Mouse (Mus musculus): ENCODE data around the gene Ntsr1. TPM values are rescaled to one million over a fixed set of nuclear protein-coding genes. Genes with fewer than 3 reads are reported as not detected.

The Ntsr1 gene
- polyA plus RNA-seq, 1 experiment, result 1.3 TPM

GRCm38 (mm10) chr2:180566240-180566913 lies 66.6 kb downstream of the Ntsr1 start:
- WGBS, result 37% methylated on average over 13 of the region's 13 CpGs
- peak; percentile 72 for TF ChIP-seq CTCF (IDR thresholded peaks at IDR 0.05; ENCODE audit: borderline replicate concordance, insufficient read depth, low read depth, low read length)
- TF ChIP-seq POLR2A (IDR thresholded peaks at IDR 0.05; ENCODE audit: borderline replicate concordance, insufficient read depth, low read length), result no peak
- peak; percentile 39 to 49 for DNase-seq
- Histone ChIP-seq H3K4me3 (replicated peaks; ENCODE audit: insufficient read depth, low read depth, low read length) (no peak overlapping the region), H3K4me1 (ENCODE audit: control insufficient read depth, insufficient read depth, low read length) (0 out of 2 replicates have a peak, but pooled peaks cover 5% of the 10 kb centered on the region), H3K27me3 (ENCODE audit: control insufficient read depth, insufficient read depth, low read length) (no peaks in the 10 kb centered on the region), H3K27ac (ENCODE audit: insufficient read depth, low read length) (no peak overlapping the region)

- TF ChIP-seq CTCF (IDR thresholded peaks at IDR 0.05; ENCODE audit: borderline replicate concordance, insufficient read depth, low read depth, low read length), result no peak
- no peak for TF ChIP-seq POLR2A (IDR thresholded peaks at IDR 0.05; ENCODE audit: borderline replicate concordance, insufficient read depth, low read length)
Observed at GRCm38 (mm10) chr2:180569028-180569643, 69.4 kb downstream of the Ntsr1 start.

GRCm38 (mm10) chr2:180576482-180576881 lies 76.7 kb downstream of the Ntsr1 start:
- Histone ChIP-seq H3K4me1 (ENCODE audit: control insufficient read depth, insufficient read depth, low read length) (no peaks in the 10 kb centered on the region), H3K27ac (ENCODE audit: insufficient read depth, low read length) (no peak overlapping the region), H3K27me3 (ENCODE audit: control insufficient read depth, insufficient read depth, low read length) (no peaks in the 10 kb centered on the region; the same call in 1 of the 2 replicates), H3K4me3 (replicated peaks; ENCODE audit: insufficient read depth, low read depth, low read length) (no peak overlapping the region)
- WGBS, result 43% methylated on average over 4 of the region's 4 CpGs
- no peak for DNase-seq
- TF ChIP-seq CTCF (IDR thresholded peaks at IDR 0.05; ENCODE audit: borderline replicate concordance, insufficient read depth, low read depth, low read length) (no peak), POLR2A (IDR thresholded peaks at IDR 0.05; ENCODE audit: borderline replicate concordance, insufficient read depth, low read length) (no peak)

More at GRCm38 (mm10) chr2:180569028-180569643, 69.4 kb downstream of the Ntsr1 start:
- Histone ChIP-seq H3K27ac (ENCODE audit: insufficient read depth, low read length) (no peak overlapping the region), H3K4me3 (replicated peaks; ENCODE audit: insufficient read depth, low read depth, low read length) (no peak overlapping the region), H3K27me3 (ENCODE audit: control insufficient read depth, insufficient read depth, low read length) (no peaks in the 10 kb centered on the region; the same call in 1 of the 2 replicates), H3K4me1 (ENCODE audit: control insufficient read depth, insufficient read depth, low read length) (0 out of 2 replicates have a peak, but pooled peaks cover 5% of the 10 kb centered on the region)
- WGBS, result 4% methylated on average over 3 of the region's 3 CpGs
- peak; percentile 35 to 46 for DNase-seq

GRCm38 (mm10) chr2:180578686-180579085 lies 78.9 kb downstream of the Ntsr1 start:
- 8% methylated on average over 3 of the region's 3 CpGs for WGBS
- H3K27ac ChIP-seq (ENCODE audit: insufficient read depth, low read length), result no peak overlapping the region
- no peaks in the 10 kb centered on the region for H3K27me3 ChIP-seq (ENCODE audit: control insufficient read depth, insufficient read depth, low read length)
- peaks cover 6% of the 10 kb centered on the region for H3K4me1 ChIP-seq (ENCODE audit: control insufficient read depth, insufficient read depth, low read length)
- no peak for TF ChIP-seq POLR2A (IDR thresholded peaks at IDR 0.05; ENCODE audit: borderline replicate concordance, insufficient read depth, low read length)
- peak; percentile 86 for TF ChIP-seq CTCF (IDR thresholded peaks at IDR 0.05; ENCODE audit: borderline replicate concordance, insufficient read depth, low read depth, low read length)
- peak; percentile 51 to 73 for DNase-seq
- no peak overlapping the region for H3K4me3 ChIP-seq (replicated peaks; ENCODE audit: insufficient read depth, low read depth, low read length)

- Histone ChIP-seq H3K4me1 (ENCODE audit: control insufficient read depth, insufficient read depth, low read length) (peaks cover 9% of the 10 kb centered on the region), H3K27ac (ENCODE audit: insufficient read depth, low read length) (no peak within 1 kb of the TSS), H3K27me3 (ENCODE audit: control insufficient read depth, insufficient read depth, low read length) (no peaks in the 10 kb centered on the region), H3K4me3 (replicated peaks; ENCODE audit: insufficient read depth, low read depth, low read length) (no peak within 1 kb of the TSS)
- WGBS, result 35% methylated on average over 3 of the region's 3 CpGs
- TF ChIP-seq POLR2A (IDR thresholded peaks at IDR 0.05; ENCODE audit: borderline replicate concordance, insufficient read depth, low read length) (no peak), CTCF (IDR thresholded peaks at IDR 0.05; ENCODE audit: borderline replicate concordance, insufficient read depth, low read depth, low read length) (no peak)
- DNase-seq, result peak in 1 of 2 experiments; percentile 9
Observed at GRCm38 (mm10) chr2:180581002-180581401, 81.2 kb downstream of the Ntsr1 start, which contains the start of gene Mrgbp. TSS of gene Mrgbp (plus strand) at chr2:180581304.

- WGBS, result under 1% methylated on average over 57 of the region's 57 CpGs
- Histone ChIP-seq H3K4me1 (ENCODE audit: control insufficient read depth, insufficient read depth, low read length) (peaks cover 9% of the 10 kb centered on the region), H3K27me3 (ENCODE audit: control insufficient read depth, insufficient read depth, low read length) (no peaks in the 10 kb centered on the region), H3K4me3 (replicated peaks; ENCODE audit: insufficient read depth, low read depth, low read length) (peak overlapping the region; percentile 83), H3K27ac (ENCODE audit: insufficient read depth, low read length) (peak overlapping the region; percentile 63; the same call in 1 of the 2 replicates)
- TF ChIP-seq CTCF (IDR thresholded peaks at IDR 0.05; ENCODE audit: borderline replicate concordance, insufficient read depth, low read depth, low read length) (peak; percentile 88), POLR2A (IDR thresholded peaks at IDR 0.05; ENCODE audit: borderline replicate concordance, insufficient read depth, low read length) (peak; percentile 83)
- peak; percentile 97 to 99 for DNase-seq
Observed at GRCm38 (mm10) chr2:180582481-180583153, 82.8 kb downstream of the Ntsr1 start.

GRCm38 (mm10) chr2:180583154-180583507 lies 83.4 kb downstream of the Ntsr1 start:
- TF ChIP-seq POLR2A (IDR thresholded peaks at IDR 0.05; ENCODE audit: borderline replicate concordance, insufficient read depth, low read length), result no peak
- TF ChIP-seq CTCF (IDR thresholded peaks at IDR 0.05; ENCODE audit: borderline replicate concordance, insufficient read depth, low read depth, low read length), result no peak

More at GRCm38 (mm10) chr2:180583154-180583507, 83.4 kb downstream of the Ntsr1 start:
- no peaks in the 10 kb centered on the region for H3K27me3 ChIP-seq (ENCODE audit: control insufficient read depth, insufficient read depth, low read length)
- peak in 1 of 2 experiments; percentile 27 for DNase-seq
- no peak overlapping the region for H3K27ac ChIP-seq (ENCODE audit: insufficient read depth, low read length)
- WGBS, result 7% methylated on average over 7 of the region's 7 CpGs
- H3K4me1 ChIP-seq (ENCODE audit: control insufficient read depth, insufficient read depth, low read length), result peaks cover 9% of the 10 kb centered on the region
- peak overlapping the region; percentile 83 for H3K4me3 ChIP-seq (replicated peaks; ENCODE audit: insufficient read depth, low read depth, low read length)
